ENCODE assay signal across 27 mouse cellular contexts in genomic region chr10:119431801-119432200, GRCm38 (mm10). TPM values are rescaled to one million over a fixed set of nuclear protein-coding genes. Genes with fewer than 3 reads are reported as not detected.
A peak's percentile ranks its signal among the peaks of the same experiment; 100 is the strongest.
DNase-seq lines count a peak whose midpoint lies in the region; ATAC-seq and TF ChIP-seq lines count a peak whose summit lies in the region.
"Had no signal": no experiment of that assay in that cellular context is flagged by ENCODE, and none has a peak within 500 bp of the region (broad histone marks: within the 10 kb centered on the region; RNA-seq: fewer than 3 reads in every experiment).

No protein-coding gene starts in this region.

- no peaks in the 10 kb centered on the region for H3K27me3 ChIP-seq in cerebellum, adult 2 months (ENCODE audit: control insufficient read depth, insufficient read depth, low read length)
- H3K27me3 ChIP-seq in heart, embryonic 12.5 days (replicated peaks), result no peaks in the 10 kb centered on the region
- H3K27me3 ChIP-seq: embryonic facial prominence, embryonic 13.5 days; forebrain, embryonic 12.5 days; forebrain, embryonic 15.5 days; hindbrain, embryonic 15.5 days; intestine, embryonic 15.5 days had no signal

- 0 out of 2 replicates have a peak, but pooled peaks cover 3% of the 10 kb centered on the region for H3K4me1 ChIP-seq in cerebellum, adult 2 months (ENCODE audit: control insufficient read depth, insufficient read depth, low read length)
- no peaks in the 10 kb centered on the region for H3K4me1 ChIP-seq in heart, embryonic 12.5 days (replicated peaks)
- H3K4me1 ChIP-seq: embryonic facial prominence, embryonic 10.5 days; embryonic facial prominence, embryonic 13.5 days; forebrain, embryonic 12.5 days; forebrain, embryonic 15.5 days; hindbrain, embryonic 15.5 days; intestine, embryonic 15.5 days had no signal

- TF ChIP-seq POLR2A in cerebellum, adult 2 months (IDR thresholded peaks at IDR 0.05; ENCODE audit: borderline replicate concordance, insufficient read depth, low read length), result no peak

- no peak overlapping the region for H3K4me3 ChIP-seq in cerebellum, adult 2 months (replicated peaks; ENCODE audit: insufficient read depth, low read depth, low read length)
- no peak overlapping the region for H3K4me3 ChIP-seq in heart, embryonic 12.5 days
- H3K4me3 ChIP-seq: embryonic facial prominence, embryonic 10.5 days; embryonic facial prominence, embryonic 13.5 days; erythroblast, embryonic 14.5 days; forebrain, embryonic 12.5 days; forebrain, embryonic 15.5 days; heart, adult 2 months; heart, embryonic 10.5 days; hindbrain, embryonic 15.5 days; intestine, embryonic 15.5 days had no signal

- H3K36me3 ChIP-seq in heart, embryonic 12.5 days, result no peaks in the 10 kb centered on the region
- H3K36me3 ChIP-seq: embryonic facial prominence, embryonic 10.5 days; embryonic facial prominence, embryonic 13.5 days; forebrain, embryonic 12.5 days; forebrain, embryonic 15.5 days; heart, embryonic 10.5 days; hindbrain, embryonic 15.5 days; intestine, embryonic 15.5 days had no signal

- intact Hi-C loops in left cerebral cortex, postnatal 4 days (cut with DNase I), result no loop called here

- H3K4me2 ChIP-seq in heart, embryonic 12.5 days, result no peak overlapping the region
- H3K4me2 ChIP-seq: embryonic facial prominence, embryonic 13.5 days; forebrain, embryonic 12.5 days; forebrain, embryonic 15.5 days; hindbrain, embryonic 15.5 days; intestine, embryonic 15.5 days had no signal

- DNase-seq in cerebellum, adult 2 months, result peak; percentile 19 to 24
- no peak for DNase-seq in cerebellum, postnatal 4 days (ENCODE audit: low spot score in 2 of 2)
- peak; percentile 34 to 56 for DNase-seq in cerebellum, postnatal 25 days
- no peak for DNase-seq in cerebellum, adult 9-11 months
- DNase-seq in heart, adult 11 months, result peak; percentile 52
- DNase-seq in left cerebral cortex, postnatal 4 days, result peak; percentile 47
- DNase-seq in left cerebral cortex, adult 8-10 months (ENCODE audit: low spot score in 2 of 2), result no peak
- DNase-seq: adrenal gland, adult 8-10 months; adrenal gland, postnatal 25 days; cerebellum, adult 18-20 months; embryo, embryonic 11 days; gastrocnemius, postnatal 25 days; heart, adult 2 months; kidney, adult 11 months; kidney, adult 8-10 months had no signal

- no peak for ATAC-seq in heart, embryonic 12.5 days (ENCODE audit: insufficient number of reproducible peaks, low FRiP score)
- ATAC-seq: activated CD4-positive, CD25-positive, alpha-beta regulatory T cell, adult 4 months; forebrain, embryonic 15.5 days; intestine, embryonic 15.5 days had no signal

- no peak overlapping the region for H3K27ac ChIP-seq in cerebellum, adult 2 months (ENCODE audit: insufficient read depth, low read length)
- no peak overlapping the region for H3K27ac ChIP-seq in heart, embryonic 12.5 days (ENCODE audit: poor library complexity, severe bottlenecking)
- H3K27ac ChIP-seq: embryonic facial prominence, embryonic 10.5 days; embryonic facial prominence, embryonic 13.5 days; forebrain, embryonic 12.5 days; forebrain, embryonic 15.5 days; heart, adult 2 months; heart, embryonic 10.5 days; hindbrain, embryonic 15.5 days; intestine, embryonic 15.5 days had no signal

- TF ChIP-seq CTCF in cerebellum, adult 2 months (IDR thresholded peaks at IDR 0.05; ENCODE audit: borderline replicate concordance, insufficient read depth, low read depth, low read length), result no peak

- no peaks in the 10 kb centered on the region for H3K9me3 ChIP-seq in heart, embryonic 12.5 days (replicated peaks)
- H3K9me3 ChIP-seq: embryonic facial prominence, embryonic 10.5 days; embryonic facial prominence, embryonic 13.5 days; forebrain, embryonic 12.5 days; forebrain, embryonic 15.5 days; heart, embryonic 10.5 days; hindbrain, embryonic 15.5 days; intestine, embryonic 15.5 days had no signal

- H3K9ac ChIP-seq in heart, embryonic 12.5 days, result no peak overlapping the region
- H3K9ac ChIP-seq: embryonic facial prominence, embryonic 13.5 days; forebrain, embryonic 12.5 days; forebrain, embryonic 15.5 days; hindbrain, embryonic 15.5 days; intestine, embryonic 15.5 days had no signal

- WGBS in cerebellum, adult 2 months, result 42% methylated on average over 6 of the region's 6 CpGs
- 60% methylated on average over 6 of the region's 6 CpGs for WGBS in heart, embryonic 12.5 days

RNA-seq across cellular contexts. Expression of gene Grip1, which starts 21.8 kb away (rescaled TPM):
- 4.6 and 5.0 TPM in 2 replicates for polyA plus RNA-seq in cerebellum, adult 2 months (2012; rRNA removed)
- polyA plus RNA-seq in heart, embryonic 12.5 days (2016; fragmentation: Nextera tagmentation; extraction: Ambion mirVana), result 3.1 and 3.9 TPM in 2 replicates
- total RNA-seq in left cerebral cortex, postnatal 4 days (2021), result 10 to 100 TPM; 57.4 to 61.9 TPM
- total RNA-seq in left cerebral cortex, adult 8-10 months (2022), result 10 to 100 TPM; 17.2 to 21.3 (median 19.1) TPM
- total RNA-seq: gastrocnemius, adult 8-10 months; hematopoietic stem cell, adult 5-6 weeks had no signal
- polyA plus RNA-seq: erythroblast, embryonic 14.5 days had no signal

Comparison
In these comparisons a context has a peak if more than half of its experiments do, and no peak if none do; other contexts are left out.
1. DNase-seq: peak in cerebellum, adult 2 months (2 of 2), cerebellum, postnatal 25 days (2 of 2), heart, adult 11 months (single experiment) and left cerebral cortex, postnatal 4 days (single experiment); none in cerebellum, postnatal 4 days (0 of 2), cerebellum, adult 9-11 months (single experiment) and left cerebral cortex, adult 8-10 months (0 of 2).